Mouse (Mus musculus): ENCODE measurements around the gene C130060K24Rik.

Gene C130060K24Rik

DNA sequence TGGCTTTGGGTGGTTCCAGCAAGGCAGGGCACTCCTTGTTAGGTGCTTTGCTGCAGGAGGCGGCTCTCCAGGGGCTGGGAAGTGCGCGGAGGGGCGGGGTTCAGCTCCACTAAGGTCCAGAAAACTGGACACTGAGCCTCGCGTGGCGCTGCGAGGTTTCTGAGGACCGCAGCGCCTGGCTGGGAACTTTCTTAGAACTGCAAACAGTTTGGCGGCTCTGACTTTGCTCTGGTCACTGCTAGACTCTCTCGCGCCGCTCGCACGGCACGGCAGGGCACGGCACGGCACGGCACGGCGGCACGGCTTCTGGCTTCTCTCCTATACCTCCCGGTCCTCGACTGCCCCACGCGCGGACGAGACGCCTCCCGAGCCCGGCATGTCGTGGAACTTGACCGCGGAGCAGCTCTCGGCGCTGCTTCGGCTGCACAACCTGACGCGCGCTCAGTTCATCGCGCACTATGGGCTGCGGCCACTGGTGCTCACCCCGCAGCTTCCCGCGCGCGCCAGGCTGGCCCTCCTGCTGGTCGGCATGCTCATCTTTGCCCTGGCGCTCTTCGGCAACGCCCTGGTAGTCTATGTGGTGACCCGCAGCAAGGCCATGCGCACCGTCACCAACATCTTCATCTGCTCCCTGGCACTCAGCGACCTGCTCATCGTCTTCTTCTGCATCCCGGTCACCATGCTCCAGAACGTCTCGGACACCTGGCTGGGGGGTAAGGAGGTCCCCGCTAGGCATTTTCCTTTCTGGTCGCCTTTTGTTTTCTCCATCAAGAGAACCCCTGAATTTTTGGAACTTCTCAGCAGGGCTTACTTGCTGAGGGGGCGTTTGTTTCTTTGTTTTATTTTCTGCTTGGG lies at the start of gene C130060K24Rik:
Gene C130060K24Rik, plus strand, starts transcription at position 188 of the 855 bp plus-strand sequence.
- no peak for DNase-seq (ENCODE audit: low spot score)

- DNase-seq (ENCODE audit: low spot score): no peak
These were observed 46.7 kb upstream of the C130060K24Rik start for GRCm38 (mm10) chr6:65334246-65334645.

GRCm38 (mm10) chr6:65339391-65339790 lies 41.5 kb upstream of the C130060K24Rik start:
- DNase-seq (ENCODE audit: low spot score): no peak

- no peak for DNase-seq (ENCODE audit: low spot score)
These were observed 39.5 kb upstream of the C130060K24Rik start for GRCm38 (mm10) chr6:65341360-65341759.

DNA sequence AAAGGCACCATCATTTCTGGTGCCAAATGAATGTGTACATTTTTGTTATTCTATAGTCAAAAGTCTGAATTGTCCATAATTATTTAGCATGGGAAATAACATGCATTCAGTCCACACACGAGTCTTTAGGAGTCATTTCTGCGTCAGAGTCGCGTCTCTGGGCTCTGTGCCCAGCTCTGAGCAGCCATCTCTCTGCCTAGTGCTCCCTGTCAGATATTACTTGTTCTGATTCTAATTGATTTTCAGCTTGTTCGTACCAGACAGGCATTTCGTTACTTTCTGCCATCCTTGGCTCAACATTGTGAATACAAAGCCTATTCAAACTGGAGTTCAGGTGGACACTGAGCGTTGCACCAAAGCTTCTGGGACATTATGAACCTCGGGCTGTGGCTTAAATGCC lies 33.2 kb upstream of the C130060K24Rik start:
- no peak for DNase-seq (ENCODE audit: low spot score)

- DNase-seq (ENCODE audit: low spot score): no peak
These were observed 32.6 kb upstream of the C130060K24Rik start for GRCm38 (mm10) chr6:65348255-65348654.

DNA sequence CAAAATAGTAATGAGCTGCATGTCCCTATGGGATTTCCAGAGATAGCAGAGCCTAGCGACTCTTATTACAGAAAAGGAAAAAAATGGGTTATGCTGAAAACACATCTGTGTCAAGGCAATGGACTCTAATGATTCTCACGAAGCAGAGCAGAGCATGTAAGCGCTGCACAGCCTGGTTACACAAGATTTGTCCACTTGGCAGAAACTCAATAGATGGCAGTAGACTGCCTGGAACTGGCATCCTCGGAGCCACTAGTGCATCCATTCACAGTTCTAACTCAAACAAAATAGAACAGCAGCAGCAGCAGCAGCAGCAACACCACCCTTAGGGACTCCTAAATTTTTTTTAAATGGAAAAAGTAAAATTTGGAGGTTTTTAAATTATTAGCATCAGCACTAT lies 29.3 kb upstream of the C130060K24Rik start:
- DNase-seq (ENCODE audit: low spot score): no peak

DNA sequence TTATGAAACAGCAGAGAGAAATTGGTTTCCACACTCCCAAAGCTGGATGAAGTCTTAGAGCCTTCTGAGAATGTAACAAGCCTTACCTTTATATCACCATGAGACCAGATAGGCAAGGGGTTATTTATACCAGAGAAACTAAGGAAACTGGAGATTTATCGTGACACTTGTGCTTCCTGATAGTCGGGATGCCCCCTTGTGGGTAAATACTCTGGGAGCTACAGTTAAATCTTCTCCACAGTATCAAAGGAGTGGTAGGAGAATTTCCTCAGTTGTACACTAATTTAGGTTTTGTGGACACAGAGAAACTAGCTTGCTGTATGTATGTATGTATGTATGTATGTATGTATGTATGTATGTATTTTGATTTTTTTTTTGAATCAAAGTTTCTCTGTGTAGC lies 5.0 kb upstream of the C130060K24Rik start:
- no peak for DNase-seq (ENCODE audit: low spot score)

DNA sequence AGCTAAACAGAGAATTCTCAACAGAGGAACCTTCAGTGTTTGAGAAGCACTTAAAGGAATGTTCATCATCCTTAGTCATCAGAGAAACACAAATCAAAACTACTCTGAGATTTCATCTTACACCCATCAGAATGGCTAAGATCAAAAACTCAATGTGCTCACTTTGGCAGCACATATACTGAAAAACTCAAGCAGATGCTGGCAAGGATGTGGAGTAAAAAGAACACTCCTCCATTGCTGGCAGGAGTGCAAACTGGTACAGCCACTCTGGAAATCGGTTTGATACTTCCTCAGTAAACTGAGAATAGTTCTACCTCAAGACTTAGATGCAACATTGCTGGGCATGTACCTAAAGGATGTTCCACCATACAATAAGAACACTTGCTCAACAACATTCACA lies 41.0 kb downstream of the C130060K24Rik start:
- DNase-seq (ENCODE audit: low spot score): no peak

DNA sequence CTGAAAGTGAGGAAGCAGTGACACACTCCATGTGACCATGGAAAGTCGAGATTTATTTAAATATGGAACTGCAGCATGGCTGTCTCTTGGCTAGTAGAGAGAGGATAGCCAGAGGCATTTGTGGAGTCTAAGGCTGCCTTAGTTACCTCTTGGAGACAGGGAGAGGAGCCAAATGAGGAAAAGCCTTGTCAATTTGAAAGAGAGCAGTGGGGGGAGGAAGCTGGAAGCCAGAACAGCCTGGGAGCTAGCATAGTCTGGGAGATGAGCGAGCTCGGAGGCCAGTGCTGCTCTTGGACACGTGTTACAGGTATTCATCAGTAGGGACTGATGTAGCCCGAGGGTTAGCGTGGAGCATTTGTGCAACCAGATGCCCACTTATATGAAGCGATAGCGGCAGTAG lies 46.2 kb downstream of the C130060K24Rik start:
- no peak for DNase-seq (ENCODE audit: low spot score)

DNA sequence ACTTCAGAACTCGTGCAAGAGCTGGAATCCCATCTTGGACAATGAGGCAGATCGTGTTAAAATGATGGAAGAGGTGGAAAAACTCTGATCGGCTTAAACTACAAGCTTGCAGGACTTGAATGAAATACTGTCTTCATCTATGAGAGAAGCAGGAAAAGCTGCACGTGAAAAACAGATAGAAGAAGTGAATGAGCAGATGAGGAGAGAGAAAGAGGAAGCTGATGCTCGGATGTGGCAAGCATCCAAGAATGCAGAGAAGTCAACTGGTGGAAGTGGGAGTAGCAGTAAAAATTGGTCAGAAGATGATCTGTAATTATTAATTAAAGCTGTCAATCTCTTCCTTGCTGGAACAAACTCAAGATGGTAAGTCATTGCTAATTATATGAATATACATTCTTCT lies 52.3 kb downstream of the C130060K24Rik start:
- no peak for DNase-seq (ENCODE audit: low spot score)

- peak; percentile 9 for DNase-seq (ENCODE audit: low spot score)
These were observed 72.6 kb downstream of the C130060K24Rik start for GRCm38 (mm10) chr6:65453465-65453864.

GRCm38 (mm10) chr6:65465294-65465693 lies 84.4 kb downstream of the C130060K24Rik start:
- DNase-seq (ENCODE audit: low spot score): no peak

DNA sequence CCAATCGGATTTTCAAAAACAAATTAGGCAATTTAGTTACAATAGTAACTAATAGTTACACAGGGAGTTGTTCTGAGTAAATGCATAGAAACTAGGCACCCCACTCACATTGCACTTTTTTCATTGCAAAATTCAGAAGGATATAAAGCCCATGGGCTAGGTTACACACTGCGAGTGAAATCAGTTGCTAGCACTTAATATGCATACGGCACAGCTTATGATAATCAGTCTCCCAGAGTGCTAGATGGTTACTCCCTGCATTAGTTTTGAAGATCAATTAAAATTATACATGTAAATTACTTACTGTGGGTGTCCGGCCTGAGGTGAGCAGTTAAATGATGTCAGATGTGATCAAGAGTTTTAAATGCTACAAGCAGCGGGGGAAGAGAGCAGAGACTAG lies 89.4 kb downstream of the C130060K24Rik start:
- DNase-seq (ENCODE audit: low spot score): no peak

DNA sequence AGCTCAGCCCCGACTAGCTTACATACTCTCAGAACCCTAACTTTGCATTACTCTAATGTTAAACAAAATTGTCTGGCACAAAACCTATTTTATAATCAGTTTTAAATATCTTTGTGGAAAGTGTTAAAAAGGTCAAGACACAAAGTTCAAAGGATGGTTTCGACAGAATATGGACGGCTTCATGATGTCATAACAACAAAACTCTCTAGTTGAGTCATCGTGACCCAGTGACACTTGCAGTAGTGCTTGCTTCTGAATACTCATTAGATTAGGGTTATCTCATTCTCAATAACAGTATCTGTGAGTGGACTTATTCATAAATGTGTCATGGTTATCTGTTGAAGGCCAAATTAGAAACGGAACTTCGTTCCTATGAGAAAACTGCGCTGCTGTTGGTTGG lies 91.5 kb downstream of the C130060K24Rik start:
- no peak for DNase-seq (ENCODE audit: low spot score)

DNA sequence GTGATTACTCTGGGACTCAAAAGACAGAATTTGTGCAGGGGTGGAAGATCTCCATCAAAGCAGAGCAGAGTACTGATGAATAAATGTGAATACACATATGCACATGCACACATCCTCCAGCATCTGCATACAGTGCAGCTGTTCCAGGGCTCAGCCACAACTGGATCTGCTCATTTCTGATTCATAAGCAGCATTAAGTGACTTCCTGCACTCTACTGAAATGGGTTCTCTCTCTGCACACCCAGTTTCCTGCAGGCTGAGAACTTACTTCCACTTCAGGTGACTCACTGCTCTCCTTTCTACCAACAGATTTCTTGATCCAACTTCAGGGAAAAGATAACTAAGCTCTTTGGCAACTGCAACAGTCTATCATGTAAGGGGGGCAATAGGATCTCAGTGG lies 117.9 kb downstream of the C130060K24Rik start:
- no peak for DNase-seq (ENCODE audit: low spot score)
